Mouse (Mus musculus) intestine, embryonic 14.5 days (tissue): Measurements from ENCODE around the gene Ift43. TPM values are rescaled to one million over a fixed set of nuclear protein-coding genes. Genes with fewer than 3 reads are reported as not detected.

Experiments
- ATAC-seq: fragments of 200-750 bp; cut with Nextera tagmentation; replicated peaks from 2 replicates; pipeline ENCODE4 v1.8.0; 2017; ENCODE audit warnings: low read depth, moderate number of reproducible peaks, moderate TSS enrichment, moderate library complexity; ENCODE audit not compliant: low FRiP score, low TSS enrichment
- DNase-seq: peaks from one replicate; pipeline ENCODE4 v3.0.0-alpha.2; 2018; ENCODE audit warnings: low spot score
- H3K27ac ChIP-seq: fragments of 300-500 bp; sonication (generic); 2 replicates; pipeline ENCODE4 v1.5.1; 2014; ENCODE audit warnings: low read depth, mild to moderate bottlenecking, control low read depth
- H3K27me3 ChIP-seq: fragments of 300-500 bp; sonication (generic); replicated peaks from 2 replicates; pipeline ENCODE4 v1.6.1; 2014; ENCODE audit warnings: low read length, control low read depth; ENCODE audit not compliant: control insufficient read depth, insufficient read depth
- H3K36me3 ChIP-seq: fragments of 300-500 bp; sonication (generic); 2 replicates; pipeline ENCODE4 v1.6.1; 2014; ENCODE audit warnings: low read length, control low read depth; ENCODE audit not compliant: control insufficient read depth, insufficient read depth
- H3K4me1 ChIP-seq: fragments of 300-500 bp; sonication (generic); replicated peaks from 2 replicates; pipeline ENCODE4 v1.6.1; 2014; ENCODE audit warnings: low read length, control low read depth, mixed read lengths; ENCODE audit not compliant: control insufficient read depth, insufficient read depth
- H3K4me2 ChIP-seq: fragments of 300-500 bp; sonication (generic); 2 replicates; pipeline ENCODE4 v1.6.1; 2014; ENCODE audit warnings: low read length
- H3K4me3 ChIP-seq: fragments of 300-500 bp; sonication (generic); 2 replicates; pipeline ENCODE4 v1.5.1; 2014; ENCODE audit warnings: low read depth, low read length, control low read depth, mixed read lengths
- H3K9ac ChIP-seq: fragments of 300-500 bp; sonication (generic); 2 replicates; pipeline ENCODE4 v1.6.1; 2014; ENCODE audit warnings: mild to moderate bottlenecking, low read length
- H3K9me3 ChIP-seq: fragments of 300-500 bp; sonication (generic); 2 replicates; pipeline ENCODE4 v1.6.1; 2016; ENCODE audit warnings: low read length, control low read depth; ENCODE audit not compliant: control insufficient read depth
- WGBS: fragments of 180-500 bp; shearing (Covaris S2); extraction: QIAGEN DNeasy Blood & Tissue Kit; methylation state at CpG from one replicate; pipeline ENCODE4 v1.1.7; 2014; 5-methylcytosine and 5-hydroxymethylcytosine counted together
- polyA plus RNA-seq: library from polyadenylated mRNA; unstranded; fragments of >200 nt; fragmentation: Nextera tagmentation; extraction: Ambion mirVana; gene quantifications from 2 replicates; pipeline ENCODE4 v1.2.1, GENCODE M21; 2014

Gene Ift43
- polyA plus RNA-seq, 1 experiment from 2014 or later, result 81.5 TPM

DNA sequence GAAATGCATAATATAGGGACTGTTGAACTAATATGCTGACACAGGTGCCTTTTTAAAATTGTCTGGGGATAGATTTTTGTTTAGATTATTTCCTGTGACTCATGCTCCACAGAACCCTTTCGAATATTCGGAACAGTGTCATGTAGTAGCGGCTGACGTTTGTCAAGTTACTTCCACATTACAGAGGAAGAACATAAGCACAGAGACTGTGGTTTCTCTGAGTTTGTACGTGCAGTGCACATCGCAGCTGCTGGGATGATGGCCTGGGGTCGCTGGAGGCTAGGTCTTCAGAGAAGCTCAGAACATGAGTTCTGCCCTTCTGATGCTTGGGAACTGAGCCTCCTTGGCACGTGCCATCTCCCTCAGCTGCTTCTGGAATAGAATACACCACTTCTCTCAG is 35.0 kb upstream of the Ift43 start:
- Histone ChIP-seq H3K4me3 (no peak overlapping the region), H3K9ac (no peak overlapping the region), H3K27ac (no peak overlapping the region), H3K9me3 (no peaks in the 10 kb centered on the region), H3K4me2 (no peak overlapping the region), H3K36me3 (no peaks in the 10 kb centered on the region), H3K27me3 (no peaks in the 10 kb centered on the region), H3K4me1 (no peaks in the 10 kb centered on the region)
- no peak for DNase-seq
- ATAC-seq, result no peak
- WGBS, result 61% methylated on average over 8 of the region's 8 CpGs

- H3K27me3 ChIP-seq, result no peaks in the 10 kb centered on the region
- 80% methylated on average over 6 of the region's 6 CpGs for WGBS
- no peak overlapping the region for H3K4me3 ChIP-seq
- ATAC-seq (no peak), DNase-seq (no peak)
- no peaks in the 10 kb centered on the region for H3K4me1 ChIP-seq
- no peaks in the 10 kb centered on the region for H3K9me3 ChIP-seq
- H3K27ac ChIP-seq, result no peak overlapping the region
- H3K4me2 ChIP-seq, result no peak overlapping the region
- no peaks in the 10 kb centered on the region for H3K36me3 ChIP-seq
- no peak overlapping the region for H3K9ac ChIP-seq
These were observed 32.5 kb upstream of the Ift43 start for GRCm38 (mm10) chr12:86049813-86050212.

DNA sequence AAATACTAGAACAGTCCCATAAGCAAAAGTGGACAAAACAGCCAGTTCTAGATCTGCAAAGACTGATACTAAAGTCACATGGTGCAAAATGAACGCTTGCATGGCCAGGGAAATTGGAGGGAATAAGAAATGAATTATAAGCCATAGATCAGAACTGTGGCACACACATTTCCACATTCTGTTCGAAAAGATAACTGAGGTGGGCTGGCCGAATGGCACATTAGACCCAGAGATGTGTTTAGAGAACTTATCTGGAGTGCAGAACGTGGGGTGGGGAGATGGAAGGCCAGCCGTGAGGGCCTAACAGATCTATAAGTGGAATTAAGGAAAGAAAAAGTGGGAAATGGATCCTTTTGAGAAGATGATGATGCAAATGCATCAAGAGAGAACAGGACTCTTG is 30.9 kb upstream of the Ift43 start:
- H3K4me1 ChIP-seq, result no peaks in the 10 kb centered on the region
- no peak overlapping the region for H3K4me2 ChIP-seq
- ATAC-seq (no peak), DNase-seq (no peak)
- no peaks in the 10 kb centered on the region for H3K9me3 ChIP-seq
- no peaks in the 10 kb centered on the region for H3K27me3 ChIP-seq
- peaks cover 4% of the 10 kb centered on the region; the same call in 1 of the 2 replicates for H3K36me3 ChIP-seq
- no peak overlapping the region for H3K27ac ChIP-seq
- no peak overlapping the region for H3K4me3 ChIP-seq
- no peak overlapping the region for H3K9ac ChIP-seq
- 82% methylated on average over 5 of the region's 5 CpGs for WGBS

GRCm38 (mm10) chr12:86055306-86055705 is 27.0 kb upstream of the Ift43 start:
- no peak overlapping the region for H3K27ac ChIP-seq
- no peak overlapping the region for H3K4me3 ChIP-seq
- H3K27me3 ChIP-seq, result no peaks in the 10 kb centered on the region
- ATAC-seq, result no peak
- H3K4me1 ChIP-seq, result no peaks in the 10 kb centered on the region
- H3K9me3 ChIP-seq, result no peaks in the 10 kb centered on the region
- no peak overlapping the region for H3K4me2 ChIP-seq
- H3K36me3 ChIP-seq, result peaks cover 25% of the 10 kb centered on the region
- H3K9ac ChIP-seq, result no peak overlapping the region
- DNase-seq, result no peak
- WGBS, result 93% methylated on average over 2 of the region's 2 CpGs

- H3K9ac ChIP-seq, result no peak overlapping the region
- ATAC-seq (no peak), DNase-seq (no peak)
- H3K4me2 ChIP-seq, result no peak overlapping the region
- no peaks in the 10 kb centered on the region for H3K27me3 ChIP-seq
- no peak overlapping the region for H3K4me3 ChIP-seq
- H3K4me1 ChIP-seq, result no peaks in the 10 kb centered on the region
- no peak overlapping the region for H3K27ac ChIP-seq
- WGBS, result 90% methylated on average over 8 of the region's 8 CpGs
- H3K36me3 ChIP-seq, result peaks cover 30% of the 10 kb centered on the region
- no peaks in the 10 kb centered on the region for H3K9me3 ChIP-seq
These were observed 25.4 kb upstream of the Ift43 start for GRCm38 (mm10) chr12:86056976-86057375.

GRCm38 (mm10) chr12:86057516-86057915 is 24.8 kb upstream of the Ift43 start:
- Histone ChIP-seq H3K9ac (no peak overlapping the region), H3K4me3 (no peak overlapping the region), H3K4me2 (no peak overlapping the region), H3K27me3 (no peaks in the 10 kb centered on the region), H3K9me3 (no peaks in the 10 kb centered on the region), H3K27ac (no peak overlapping the region), H3K4me1 (no peaks in the 10 kb centered on the region), H3K36me3 (peaks cover 34% of the 10 kb centered on the region)
- 86% methylated on average over 8 of the region's 8 CpGs for WGBS
- ATAC-seq (no peak), DNase-seq (no peak)

- Histone ChIP-seq H3K4me2 (no peak overlapping the region), H3K36me3 (peaks cover 38% of the 10 kb centered on the region), H3K27ac (no peak overlapping the region), H3K9ac (no peak overlapping the region), H3K9me3 (no peaks in the 10 kb centered on the region), H3K4me1 (no peaks in the 10 kb centered on the region), H3K27me3 (no peaks in the 10 kb centered on the region), H3K4me3 (no peak overlapping the region)
- ATAC-seq (no peak), DNase-seq (no peak)
- 56% methylated on average over 6 of the region's 6 CpGs for WGBS
These were observed 23.0 kb upstream of the Ift43 start for GRCm38 (mm10) chr12:86059341-86059740.

DNA sequence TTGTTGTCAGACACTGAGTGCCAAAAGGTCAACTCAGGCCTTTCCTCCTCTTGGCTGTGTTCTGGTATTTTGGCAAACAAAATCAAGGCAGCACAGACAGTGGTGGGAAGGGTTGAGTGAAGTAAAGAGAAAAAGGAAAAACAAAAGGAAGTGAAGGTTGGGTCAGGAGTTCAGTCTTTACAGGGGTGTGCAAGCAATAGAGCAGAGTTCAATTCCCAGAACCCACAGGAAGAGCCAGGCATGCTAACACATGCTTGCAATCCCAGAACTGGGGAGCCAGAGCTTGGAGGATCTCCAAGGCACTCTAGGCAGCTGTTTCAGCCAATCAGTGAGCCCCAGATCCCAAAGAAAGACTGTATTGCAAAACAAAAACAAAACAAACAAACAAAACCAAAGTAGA is 17.5 kb upstream of the Ift43 start:
- Histone ChIP-seq H3K27me3 (no peaks in the 10 kb centered on the region), H3K4me1 (no peaks in the 10 kb centered on the region), H3K4me3 (no peak overlapping the region), H3K4me2 (no peak overlapping the region), H3K9ac (no peak overlapping the region), H3K9me3 (no peaks in the 10 kb centered on the region), H3K36me3 (peaks cover 35% of the 10 kb centered on the region), H3K27ac (no peak overlapping the region)
- DNase-seq, result no peak
- ATAC-seq, result no peak

- ATAC-seq, result no peak
These were observed 10.9 kb upstream of the Ift43 start for GRCm38 (mm10) chr12:86071432-86071831.

More at GRCm38 (mm10) chr12:86071432-86071831, 10.9 kb upstream of the Ift43 start:
- Histone ChIP-seq H3K27ac (no peak overlapping the region), H3K36me3 (peaks cover 16% of the 10 kb centered on the region; the same call in 1 of the 2 replicates), H3K27me3 (no peaks in the 10 kb centered on the region), H3K4me1 (peaks cover 9% of the 10 kb centered on the region), H3K9ac (no peak overlapping the region), H3K4me3 (no peak overlapping the region), H3K4me2 (no peak overlapping the region), H3K9me3 (no peaks in the 10 kb centered on the region)
- WGBS, result 92% methylated on average over 6 of the region's 6 CpGs
- no peak for DNase-seq
